Mouse (Mus musculus): ENCODE results near the gene Gm884. TPM values are rescaled to one million over a fixed set of nuclear protein-coding genes. Genes with fewer than 3 reads are reported as not detected.

The Gm884 gene
- not detected for polyA plus RNA-seq (2015; fragmentation: Illumina TruSeq; extraction: RNeasy Lipid Tissue Mini Kit (QIAGEN cat#74804); ENCODE audit: insufficient read depth, low replicate concordance)

DNA sequence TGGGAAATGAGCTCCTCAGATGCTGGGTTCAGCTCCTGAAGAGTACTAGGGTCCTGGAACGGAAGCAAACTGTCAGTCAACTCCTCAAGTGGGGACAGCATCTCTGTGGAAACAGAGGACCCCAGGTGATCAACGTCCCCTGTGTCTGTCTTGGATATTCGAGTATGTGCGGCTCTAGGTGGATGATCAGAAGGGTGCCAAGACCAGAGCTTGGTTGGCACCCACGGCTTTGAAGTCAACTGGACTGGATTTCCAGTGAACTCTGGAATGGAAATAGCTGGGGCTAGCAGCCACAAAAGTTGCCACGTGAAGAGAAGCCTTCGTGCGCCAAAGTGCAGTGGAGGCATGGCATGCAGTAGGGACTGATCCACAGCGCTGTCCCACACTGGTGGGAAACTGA, at the start of gene Gm884:
TSS of gene Gm884 (minus strand) at position 101 of the 400 bp plus-strand sequence.

DNA sequence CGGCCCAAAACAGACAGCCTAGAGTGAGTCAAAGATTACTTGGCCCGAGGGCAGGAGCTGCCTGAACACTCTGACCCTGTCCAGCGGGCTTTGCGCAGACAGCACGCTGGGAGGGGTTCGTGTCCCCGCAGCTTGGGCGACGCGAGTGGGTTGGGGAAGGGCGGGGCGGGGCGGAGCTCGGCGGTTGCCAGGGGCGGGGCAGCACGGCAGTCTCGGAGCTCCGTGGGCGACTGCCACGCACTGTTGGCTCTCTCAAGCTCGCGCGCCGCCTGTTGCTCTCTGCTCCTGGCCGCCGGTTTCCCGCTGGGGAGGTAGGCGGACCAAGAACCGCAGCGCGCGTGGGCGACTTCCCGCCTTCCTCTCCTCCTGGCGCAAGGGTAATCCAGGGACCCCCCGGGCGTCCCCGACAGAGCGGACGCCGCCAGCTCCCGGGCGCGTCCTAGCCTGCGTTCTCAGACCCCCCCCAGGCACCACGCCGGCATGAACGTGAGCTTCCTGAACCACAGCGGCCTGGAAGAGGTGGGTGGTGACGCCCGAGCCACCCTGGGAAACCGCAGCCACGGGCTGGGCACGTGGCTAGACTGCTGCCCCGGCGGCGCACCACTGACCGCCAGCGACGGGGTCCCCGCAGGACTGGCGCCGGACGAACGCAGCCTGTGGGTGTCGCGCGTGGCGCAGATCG, 28.5 kb upstream of the Gm884 start, which contains the start of gene Rprml:
TSS of gene Rprml (plus strand) at position 270 of the 682 bp plus-strand sequence.

DNA sequence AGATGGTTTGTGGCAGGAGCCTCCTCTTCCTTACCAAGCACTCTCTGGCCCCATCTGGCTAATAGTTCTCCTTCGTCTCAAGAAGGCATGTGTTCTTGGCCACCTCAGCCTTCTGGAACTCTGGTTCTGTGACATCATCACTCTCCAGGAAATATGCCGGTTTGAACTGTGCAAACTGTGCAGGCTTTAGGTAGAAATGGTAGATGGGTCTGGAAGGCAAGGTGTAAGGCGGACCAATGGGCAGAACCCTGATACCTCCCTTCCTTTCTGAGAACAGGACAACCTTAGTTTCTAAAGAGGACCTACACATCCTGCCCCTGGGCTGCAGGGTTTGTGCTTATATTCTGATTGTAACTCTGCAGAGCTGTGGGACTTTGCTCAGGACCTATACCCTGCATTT, 17.9 kb upstream of the Gm884 start, which contains the start of gene Lyzl6:
TSS of gene Lyzl6 (minus strand) at position 101 of the 400 bp plus-strand sequence.

DNA sequence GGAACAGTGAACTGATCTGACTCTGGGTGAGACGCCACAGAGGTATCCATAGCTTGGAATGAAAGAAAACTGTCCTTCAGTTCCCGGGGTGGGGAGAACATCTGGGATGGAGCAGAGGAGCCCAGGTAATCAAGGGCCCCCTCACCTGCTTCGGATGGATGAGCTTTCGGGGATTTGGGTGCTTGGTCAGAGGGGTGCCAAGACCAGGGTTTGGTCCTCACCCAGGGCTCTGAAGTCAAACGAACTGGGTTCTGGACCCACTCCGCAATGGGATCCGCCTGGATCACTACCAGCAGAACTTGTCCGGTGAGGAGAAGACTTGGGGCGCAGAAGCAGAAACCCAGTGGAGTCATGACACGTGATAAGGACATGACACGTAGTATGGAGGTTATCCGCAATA, 116.4 kb downstream of the Gm884 start, which contains the start of gene Lrrc37a:
TSS of gene Lrrc37a (minus strand) at position 101 of the 400 bp plus-strand sequence.

Other genes starting within 250 kb of the Gm884 start
- gene Plekhm1, start 208.5 kb downstream of the Gm884 start, polyA plus RNA-seq (2015; fragmentation: Illumina TruSeq; extraction: RNeasy Lipid Tissue Mini Kit (QIAGEN cat#74804); ENCODE audit: insufficient read depth, low replicate concordance): 20.5 TPM
- not detected for gene Lrrc37a, start 116.5 kb downstream of the Gm884 start, polyA plus RNA-seq (2015; fragmentation: Illumina TruSeq; extraction: RNeasy Lipid Tissue Mini Kit (QIAGEN cat#74804); ENCODE audit: insufficient read depth, low replicate concordance)
- not detected for gene Lyzl6, start 17.8 kb upstream of the Gm884 start, polyA plus RNA-seq (2015; fragmentation: Illumina TruSeq; extraction: RNeasy Lipid Tissue Mini Kit (QIAGEN cat#74804); ENCODE audit: insufficient read depth, low replicate concordance)
- not detected for gene Rprml, start 28.4 kb upstream of the Gm884 start, polyA plus RNA-seq (2015; fragmentation: Illumina TruSeq; extraction: RNeasy Lipid Tissue Mini Kit (QIAGEN cat#74804); ENCODE audit: insufficient read depth, low replicate concordance)
- gene Gosr2, start 76.8 kb upstream of the Gm884 start, polyA plus RNA-seq (2015; fragmentation: Illumina TruSeq; extraction: RNeasy Lipid Tissue Mini Kit (QIAGEN cat#74804); ENCODE audit: insufficient read depth, low replicate concordance): 88.0 TPM
- 0.04 TPM for gene Wnt9b, start 128.7 kb upstream of the Gm884 start, polyA plus RNA-seq (2015; fragmentation: Illumina TruSeq; extraction: RNeasy Lipid Tissue Mini Kit (QIAGEN cat#74804); ENCODE audit: insufficient read depth, low replicate concordance)
- gene Wnt3, start 153.0 kb upstream of the Gm884 start, polyA plus RNA-seq (2015; fragmentation: Illumina TruSeq; extraction: RNeasy Lipid Tissue Mini Kit (QIAGEN cat#74804); ENCODE audit: insufficient read depth, low replicate concordance): not detected

Data from spleen, adult 10 weeks (tissue).